Mouse (Mus musculus): ENCODE data around the gene Snrnp27. TPM values are rescaled to one million over a fixed set of nuclear protein-coding genes. Genes with fewer than 3 reads are reported as not detected.

Gene Snrnp27
- polyA plus RNA-seq (2012; rRNA removed), result 60.5 and 65.3 TPM in 2 replicates

GRCm38 (mm10) chr6:86683872-86684654, at the start of gene Snrnp27:
Gene Snrnp27 (minus strand): TSS chr6:86684522.
- DNase-seq (ENCODE audit: low spot score), result peak; percentile 92

GRCm38 (mm10) chr6:86733183-86733876, 49.0 kb upstream of the Snrnp27 start, which contains the start of gene Gmcl1:
Gene Gmcl1 (minus strand): TSS chr6:86733383.
- peak; percentile 84 for DNase-seq (ENCODE audit: low spot score)

GRCm38 (mm10) chr6:86732276-86733173, 48.2 kb upstream of the Snrnp27 start:
- no peak for DNase-seq (ENCODE audit: low spot score)

- no peak for DNase-seq (ENCODE audit: low spot score)
These were observed 44.4 kb upstream of the Snrnp27 start for GRCm38 (mm10) chr6:86728711-86729110.

GRCm38 (mm10) chr6:86721977-86722376, 37.7 kb upstream of the Snrnp27 start:
- DNase-seq (ENCODE audit: low spot score), result no peak

GRCm38 (mm10) chr6:86708072-86708774, 23.9 kb upstream of the Snrnp27 start:
- no peak for DNase-seq (ENCODE audit: low spot score)

GRCm38 (mm10) chr6:86702577-86702976, 18.3 kb upstream of the Snrnp27 start:
- DNase-seq (ENCODE audit: low spot score), result no peak

GRCm38 (mm10) chr6:86697903-86698302, 13.6 kb upstream of the Snrnp27 start:
- DNase-seq (ENCODE audit: low spot score), result no peak

- no peak for DNase-seq (ENCODE audit: low spot score)
These were observed 11.9 kb upstream of the Snrnp27 start for GRCm38 (mm10) chr6:86696213-86696612.

- no peak for DNase-seq (ENCODE audit: low spot score)
These were observed 10.1 kb upstream of the Snrnp27 start for GRCm38 (mm10) chr6:86694465-86694864.

- no peak for DNase-seq (ENCODE audit: low spot score)
These were observed 5.3 kb upstream of the Snrnp27 start for GRCm38 (mm10) chr6:86689671-86690070.

- no peak for DNase-seq (ENCODE audit: low spot score)
These were observed 2.6 kb upstream of the Snrnp27 start for GRCm38 (mm10) chr6:86686971-86687370.

GRCm38 (mm10) chr6:86684655-86685011, 311 bp upstream of the Snrnp27 start:
- no peak for DNase-seq (ENCODE audit: low spot score)

- DNase-seq (ENCODE audit: low spot score), result no peak
These were observed 3.0 kb downstream of the Snrnp27 start for GRCm38 (mm10) chr6:86681289-86681688.

- no peak for DNase-seq (ENCODE audit: low spot score)
These were observed 6.0 kb downstream of the Snrnp27 start for GRCm38 (mm10) chr6:86678341-86678740.

- no peak for DNase-seq (ENCODE audit: low spot score)
These were observed 13.4 kb downstream of the Snrnp27 start for GRCm38 (mm10) chr6:86670873-86671272.

- DNase-seq (ENCODE audit: low spot score), result peak; percentile 99
These were observed 15.0 kb downstream of the Snrnp27 start for GRCm38 (mm10) chr6:86669240-86669727.

GRCm38 (mm10) chr6:86668580-86669239, 15.6 kb downstream of the Snrnp27 start, which contains the start of gene Mxd1:
Gene Mxd1 (minus strand): TSS chr6:86669161.
- DNase-seq (ENCODE audit: low spot score), result no peak

- DNase-seq (ENCODE audit: low spot score), result no peak
These were observed 17.3 kb downstream of the Snrnp27 start for GRCm38 (mm10) chr6:86667061-86667460.

- no peak for DNase-seq (ENCODE audit: low spot score)
These were observed 18.6 kb downstream of the Snrnp27 start for GRCm38 (mm10) chr6:86665560-86666307.

All from urinary bladder, adult 2 months (tissue).